Mouse (Mus musculus) lung, postnatal 4 days (tissue): ENCODE measurements at regions not wholly inside any gene's neighbourhood (a gene's known extent, or its start where the extent isn't known, plus 50 kb on each side); places are given as distances from the start of the nearest gene placed in this dataset.

Experiments
- DNase-seq, 2 experiments: peaks; one replicate each; pipeline ENCODE4 v3.0.0; 2021

DNA sequence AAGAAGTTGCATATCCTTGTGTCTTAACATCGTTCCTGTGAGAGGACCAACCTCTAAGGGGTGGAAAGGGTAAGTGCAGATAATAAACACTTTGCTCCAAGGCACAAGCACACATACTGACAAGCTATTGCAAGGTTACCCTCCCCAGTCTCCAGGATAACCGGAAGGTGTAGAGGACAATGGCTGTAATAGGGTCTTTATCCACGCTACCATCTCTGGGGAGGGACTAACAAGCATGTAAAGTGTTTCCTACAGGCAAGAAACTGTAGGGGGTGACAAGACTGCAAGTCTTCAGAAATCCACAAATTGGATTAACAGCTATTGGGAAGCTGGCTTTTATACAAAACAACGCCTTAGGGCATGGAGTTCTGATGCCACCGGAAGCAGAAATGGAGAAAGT lies 197.5 kb upstream of the Chl1 start:
- no peak for DNase-seq

DNA sequence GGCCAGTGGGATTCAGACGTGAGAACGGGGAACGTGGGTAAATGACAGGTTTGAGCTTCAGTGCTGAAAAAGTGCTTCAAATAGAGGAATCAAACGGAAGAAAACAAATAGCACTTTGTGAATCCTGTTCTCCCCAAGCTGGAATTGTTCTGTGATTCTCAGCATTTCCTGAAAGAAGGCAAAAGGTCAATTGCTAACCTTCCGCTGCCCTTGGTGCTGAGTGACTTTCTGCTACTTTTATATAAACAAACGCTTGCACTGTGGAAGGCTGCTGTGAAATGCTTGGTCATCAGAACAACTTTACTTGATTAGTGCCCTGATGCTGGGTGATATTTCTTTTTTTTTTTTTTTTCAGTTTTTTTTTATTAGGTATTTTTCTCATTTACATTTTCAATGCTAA lies 192.3 kb upstream of the Chl1 start:
- no peak for DNase-seq

DNA sequence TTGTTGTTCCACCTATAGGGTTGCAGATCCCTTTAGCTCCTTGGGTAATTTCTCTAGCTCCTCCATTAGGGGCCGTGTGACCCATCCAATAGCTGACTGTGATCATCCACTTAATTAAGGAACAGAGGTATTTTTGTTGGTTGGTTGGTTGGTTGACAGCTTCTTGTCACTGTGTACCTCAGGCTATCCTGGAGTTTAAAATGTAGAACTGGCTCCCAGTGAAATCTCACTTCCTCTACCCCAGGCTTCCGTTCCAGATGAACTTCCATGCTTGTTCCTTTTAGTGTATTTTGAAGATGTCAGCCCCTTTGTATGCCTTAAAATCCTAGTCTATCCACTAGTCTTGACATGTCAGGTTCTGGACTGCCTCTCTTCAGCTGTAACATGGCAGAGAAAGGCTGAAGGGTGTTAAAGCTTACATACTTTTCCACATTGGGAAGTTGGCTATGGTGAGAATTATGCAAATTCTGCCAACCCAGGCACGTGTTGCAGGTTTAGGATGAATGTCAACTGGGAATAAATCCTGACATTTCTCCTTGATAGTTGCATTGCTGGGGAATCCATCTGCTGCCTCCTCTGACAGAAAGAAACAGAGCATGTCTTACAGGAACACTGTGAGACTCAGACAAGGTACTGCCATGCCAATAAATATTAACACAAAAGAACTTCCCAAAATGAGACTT lies 191.6 kb upstream of the Chl1 start:
- DNase-seq: no peak

- DNase-seq: no peak
These were observed 190.4 kb upstream of the Chl1 start for GRCm38 (mm10) chr6:103319964-103320363.

DNA sequence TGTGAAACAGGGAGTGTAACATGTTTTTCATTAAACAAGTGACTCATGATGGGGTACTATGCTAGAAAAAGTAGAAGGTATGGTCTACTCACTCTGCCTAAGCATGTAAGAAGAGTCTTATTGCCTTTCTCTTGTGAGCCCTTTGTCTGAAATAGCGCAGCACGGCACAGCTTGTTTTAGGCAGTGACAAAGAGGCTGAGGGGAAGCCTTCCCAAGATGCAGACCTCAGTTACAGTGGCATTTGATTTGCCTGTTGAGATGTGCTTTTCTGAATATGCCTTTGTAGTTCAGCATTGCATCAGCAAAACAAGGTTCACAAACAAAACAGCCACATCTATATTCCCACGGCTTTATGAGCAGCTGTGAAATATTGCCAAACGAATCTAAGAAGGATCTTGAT lies 189.8 kb upstream of the Chl1 start:
- DNase-seq: no peak

GRCm38 (mm10) chr6:103321058-103321457 lies 189.3 kb upstream of the Chl1 start:
- DNase-seq: no peak

GRCm38 (mm10) chr6:103322442-103322841 lies 187.9 kb upstream of the Chl1 start:
- no peak for DNase-seq

- no peak for DNase-seq
These were observed 174.7 kb upstream of the Chl1 start for GRCm38 (mm10) chr6:103335683-103336082.

DNA sequence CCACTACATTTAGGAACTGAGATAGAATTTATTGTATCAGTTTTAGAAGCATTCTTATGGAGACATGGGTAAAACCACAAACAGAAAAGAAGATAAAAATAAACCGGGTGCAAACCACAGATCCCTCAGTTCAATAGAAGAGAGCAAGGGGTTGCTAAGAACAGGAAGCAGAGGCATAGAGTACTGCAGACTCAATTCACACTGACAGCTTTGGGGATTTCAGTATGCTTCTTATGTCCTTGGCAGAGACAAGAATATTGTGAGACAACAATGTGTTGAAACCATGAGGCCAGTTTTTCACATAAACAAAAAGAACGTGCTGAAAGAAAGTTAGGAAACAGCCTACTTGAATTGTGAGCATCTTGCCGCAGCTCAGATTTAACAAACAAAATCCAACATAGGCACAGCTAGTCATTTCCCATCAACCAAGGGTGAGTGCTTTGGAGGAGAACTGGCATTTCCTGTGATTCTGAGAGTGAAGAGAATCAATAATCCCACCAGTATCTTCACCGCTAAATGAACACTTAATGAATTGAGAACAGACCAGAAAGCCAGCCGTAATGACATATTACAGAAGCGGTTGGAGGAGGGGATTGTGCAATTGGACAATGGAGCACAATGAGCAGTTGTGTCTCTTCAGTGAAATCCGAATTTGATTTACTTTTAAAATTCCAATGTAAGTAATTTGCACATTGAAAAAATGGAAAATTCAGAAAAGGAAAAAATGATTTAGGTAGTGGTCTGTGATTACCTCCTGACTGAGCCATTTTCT lies 170.2 kb upstream of the Chl1 start:
- DNase-seq: no peak

- DNase-seq: no peak
These were observed 166.9 kb upstream of the Chl1 start for GRCm38 (mm10) chr6:103343515-103343914.

DNA sequence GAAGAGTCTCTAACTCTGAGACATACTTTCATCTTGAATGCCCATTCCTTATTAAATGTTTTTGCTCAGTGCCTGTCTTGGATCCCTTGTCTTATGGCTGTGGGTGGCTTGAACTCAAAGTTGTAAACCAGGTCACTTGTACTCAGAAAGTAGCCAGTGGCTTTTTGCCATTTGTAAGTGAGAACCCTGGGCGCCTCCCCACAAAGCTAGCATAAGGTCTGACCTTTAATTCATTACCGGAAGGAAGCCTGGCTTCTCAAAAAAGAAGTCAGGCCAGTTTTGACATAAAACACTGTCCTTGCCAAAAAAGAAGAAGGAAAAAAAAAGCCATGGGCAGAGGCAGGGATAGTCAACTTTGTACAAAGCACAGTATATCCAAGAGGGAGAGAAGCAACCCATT lies 166.0 kb upstream of the Chl1 start:
- no peak for DNase-seq

GRCm38 (mm10) chr6:103345195-103345594 lies 165.2 kb upstream of the Chl1 start:
- no peak for DNase-seq

DNA sequence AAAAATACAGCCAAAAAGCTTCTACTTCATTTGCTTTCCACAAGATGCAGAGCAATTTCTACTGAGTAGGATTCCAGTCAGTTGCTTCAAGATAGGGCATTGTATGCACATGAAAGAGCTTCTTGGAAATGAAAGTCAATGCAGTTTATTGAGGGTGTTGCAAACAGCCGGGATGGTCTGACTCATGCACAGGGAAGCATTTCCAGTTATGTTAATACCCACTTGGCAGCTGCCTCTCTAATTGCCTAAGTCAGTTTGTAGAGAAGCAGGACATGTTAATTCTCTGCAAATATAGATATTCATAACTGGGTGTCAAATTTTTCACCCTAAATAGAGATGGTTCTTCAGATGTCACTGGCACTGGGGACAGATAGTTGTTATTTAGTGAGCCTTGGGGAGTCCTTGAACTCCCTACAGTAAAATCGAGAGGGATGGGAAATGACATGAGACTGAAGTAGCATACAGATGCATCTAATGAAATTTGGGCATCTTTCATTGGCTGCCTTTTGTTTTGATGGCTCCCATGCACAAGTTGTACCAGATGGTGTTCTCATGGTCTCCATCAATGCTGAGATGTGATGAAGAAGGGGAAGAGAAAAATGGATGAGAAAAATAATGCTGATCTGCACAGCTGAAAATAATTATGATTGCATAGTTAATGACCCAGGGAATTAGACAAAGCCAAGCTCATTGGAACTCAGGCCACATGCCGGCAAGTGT lies 157.8 kb upstream of the Chl1 start:
- DNase-seq: no peak

DNA sequence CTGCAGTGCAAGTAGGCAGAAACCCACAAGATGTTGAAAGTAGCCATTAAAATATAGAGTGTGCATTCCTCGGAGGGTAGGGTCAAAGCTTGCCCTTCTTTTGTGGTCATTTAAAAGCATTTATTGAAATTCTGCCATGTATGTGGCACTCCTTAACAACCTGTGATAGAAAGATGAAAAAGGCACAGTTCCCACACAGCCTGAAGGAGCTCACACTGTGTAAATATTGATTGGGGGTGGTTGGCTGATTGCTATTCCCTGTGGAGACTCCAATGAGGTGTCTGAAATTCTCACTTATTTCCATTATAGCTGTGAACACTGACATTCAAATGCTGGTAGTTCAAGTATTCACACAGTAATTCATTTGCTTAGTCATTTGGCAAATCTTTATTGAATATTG lies 157.0 kb upstream of the Chl1 start:
- DNase-seq: no peak

GRCm38 (mm10) chr6:103366782-103367491 lies 143.4 kb upstream of the Chl1 start:
- DNase-seq: no peak

DNA sequence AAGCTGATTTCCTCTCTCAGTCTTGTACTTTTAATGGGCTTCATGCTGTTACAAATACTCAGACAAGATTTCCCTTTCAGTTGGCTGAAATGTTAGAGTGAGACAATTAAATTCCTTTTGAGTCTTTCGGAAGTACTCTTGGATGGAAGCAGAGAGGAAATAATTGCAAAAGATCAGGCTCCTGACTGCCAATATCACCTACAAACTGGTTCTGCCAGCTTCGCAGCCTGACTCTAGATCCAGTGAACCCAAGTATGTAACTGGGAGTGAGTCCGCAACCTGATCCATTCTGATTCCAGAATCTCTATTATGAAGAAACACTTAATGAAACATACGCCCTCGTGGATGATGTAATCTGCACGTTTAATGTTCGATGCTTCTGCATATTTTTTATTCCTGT lies 135.4 kb upstream of the Chl1 start:
- no peak for DNase-seq

GRCm38 (mm10) chr6:103377277-103377676 lies 133.1 kb upstream of the Chl1 start:
- DNase-seq: no peak

DNA sequence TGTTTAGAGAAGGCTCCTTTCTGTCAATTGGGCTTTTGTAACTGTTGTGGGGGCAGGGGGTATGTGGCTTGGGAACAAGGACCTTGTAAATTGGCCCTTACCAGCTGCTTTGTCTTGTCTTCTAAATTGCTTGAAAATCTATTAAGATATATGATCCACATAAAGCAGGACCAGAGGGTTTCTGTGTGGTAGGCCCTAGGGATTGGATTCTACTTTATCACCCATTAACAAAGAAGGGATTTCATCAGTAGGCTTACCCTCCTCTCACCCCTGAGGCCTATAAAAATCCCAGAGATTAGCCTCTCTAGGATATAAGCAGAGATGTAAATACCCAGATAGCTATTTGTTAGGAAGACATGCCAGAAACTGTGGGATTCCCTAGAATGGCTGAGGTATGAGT lies 132.3 kb upstream of the Chl1 start:
- DNase-seq: no peak

- DNase-seq: no peak
These were observed 129.4 kb upstream of the Chl1 start for GRCm38 (mm10) chr6:103381030-103381429.

- no peak for DNase-seq
These were observed 128.5 kb upstream of the Chl1 start for GRCm38 (mm10) chr6:103381930-103382329.

DNA sequence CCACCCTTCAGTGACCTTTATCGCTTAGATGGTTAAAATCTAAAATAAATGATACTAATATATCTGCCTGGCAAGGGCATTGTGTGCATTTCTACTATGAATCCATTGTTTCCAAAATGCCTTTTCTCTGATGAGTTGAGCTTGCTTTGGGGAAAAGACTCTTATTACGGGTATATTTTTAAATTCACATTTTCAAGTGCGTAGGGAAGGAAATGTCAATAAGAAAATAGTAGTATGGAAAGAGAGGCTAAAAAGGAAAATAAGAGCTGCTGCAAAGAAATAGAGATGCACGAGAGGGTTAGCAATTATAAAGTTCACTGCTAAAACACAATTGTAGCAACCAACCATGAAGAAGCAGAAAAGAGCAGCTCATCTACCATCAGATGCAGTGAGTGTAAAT lies 123.8 kb upstream of the Chl1 start:
- DNase-seq: no peak

GRCm38 (mm10) chr6:103405961-103406360 lies 104.4 kb upstream of the Chl1 start:
- no peak for DNase-seq

GRCm38 (mm10) chr6:103414888-103415287 lies 95.5 kb upstream of the Chl1 start:
- no peak for DNase-seq
